Mouse (Mus musculus) midbrain, embryonic 11.5 days (tissue): Measurements from ENCODE around the gene Sec22b. TPM values are rescaled to one million over a fixed set of nuclear protein-coding genes. Genes with fewer than 3 reads are reported as not detected.

ENCODE experiments used
- ATAC-seq: fragments of 200-750 bp; cut with Nextera tagmentation; 2 replicates; pipeline ENCODE4 v1.8.0; 2017; ENCODE audit warnings: moderate TSS enrichment, moderate library complexity; ENCODE audit not compliant: low FRiP score
- DNase-seq: peaks from one replicate; pipeline ENCODE4 v3.0.0; 2015; ENCODE audit warnings: low spot score; ENCODE audit errors: missing footprints
- H3K27ac ChIP-seq: fragments of 300-500 bp; sonication (generic); 2 replicates; pipeline ENCODE4 v1.5.1; 2014; ENCODE audit warnings: low read depth, low read length
- H3K27me3 ChIP-seq: fragments of 300-500 bp; sonication (generic); 2 replicates; pipeline ENCODE4 v1.6.1; 2014; ENCODE audit warnings: mild to moderate bottlenecking, low read length, moderate library complexity, mixed read lengths; ENCODE audit not compliant: control insufficient read depth, insufficient read depth
- H3K36me3 ChIP-seq: fragments of 300-500 bp; sonication (generic); 2 replicates; pipeline ENCODE4 v1.6.1; 2014; ENCODE audit warnings: mild to moderate bottlenecking, low read length, moderate library complexity, mixed read lengths; ENCODE audit not compliant: control insufficient read depth, insufficient read depth
- H3K4me1 ChIP-seq: fragments of 300-500 bp; sonication (generic); 2 replicates; pipeline ENCODE4 v1.6.1; 2014; ENCODE audit warnings: low read length; ENCODE audit not compliant: control insufficient read depth, insufficient read depth
- H3K4me2 ChIP-seq: fragments of 300-500 bp; sonication (generic); 2 replicates; pipeline ENCODE4 v1.6.1; 2014; ENCODE audit warnings: mild to moderate bottlenecking, moderate library complexity
- H3K4me3 ChIP-seq: fragments of 300-500 bp; sonication (generic); 2 replicates; pipeline ENCODE4 v1.5.1; 2014; ENCODE audit warnings: low read depth, low read length
- H3K9ac ChIP-seq: fragments of 300-500 bp; sonication (generic); 2 replicates; pipeline ENCODE4 v1.6.1; 2014; ENCODE audit warnings: low read length
- H3K9me3 ChIP-seq: fragments of 300-500 bp; sonication (generic); 2 replicates; pipeline ENCODE4 v1.6.1; 2016; ENCODE audit warnings: low read length; ENCODE audit not compliant: control insufficient read depth
- WGBS: fragments of 180-500 bp; shearing (Covaris S2); extraction: QIAGEN DNeasy Blood & Tissue Kit; methylation state at CpG from one replicate; pipeline ENCODE4 v1.1.7; 2014; 5-methylcytosine and 5-hydroxymethylcytosine counted together
- polyA plus RNA-seq: library from polyadenylated mRNA; unstranded; fragments of >200 nt; fragmentation: Nextera tagmentation; extraction: Ambion mirVana; gene quantifications from 2 replicates; pipeline ENCODE4 v1.2.1, GENCODE M21; 2014

Sec22b gene
- polyA plus RNA-seq, 1 experiment from 2014 or later: 122 TPM

DNA sequence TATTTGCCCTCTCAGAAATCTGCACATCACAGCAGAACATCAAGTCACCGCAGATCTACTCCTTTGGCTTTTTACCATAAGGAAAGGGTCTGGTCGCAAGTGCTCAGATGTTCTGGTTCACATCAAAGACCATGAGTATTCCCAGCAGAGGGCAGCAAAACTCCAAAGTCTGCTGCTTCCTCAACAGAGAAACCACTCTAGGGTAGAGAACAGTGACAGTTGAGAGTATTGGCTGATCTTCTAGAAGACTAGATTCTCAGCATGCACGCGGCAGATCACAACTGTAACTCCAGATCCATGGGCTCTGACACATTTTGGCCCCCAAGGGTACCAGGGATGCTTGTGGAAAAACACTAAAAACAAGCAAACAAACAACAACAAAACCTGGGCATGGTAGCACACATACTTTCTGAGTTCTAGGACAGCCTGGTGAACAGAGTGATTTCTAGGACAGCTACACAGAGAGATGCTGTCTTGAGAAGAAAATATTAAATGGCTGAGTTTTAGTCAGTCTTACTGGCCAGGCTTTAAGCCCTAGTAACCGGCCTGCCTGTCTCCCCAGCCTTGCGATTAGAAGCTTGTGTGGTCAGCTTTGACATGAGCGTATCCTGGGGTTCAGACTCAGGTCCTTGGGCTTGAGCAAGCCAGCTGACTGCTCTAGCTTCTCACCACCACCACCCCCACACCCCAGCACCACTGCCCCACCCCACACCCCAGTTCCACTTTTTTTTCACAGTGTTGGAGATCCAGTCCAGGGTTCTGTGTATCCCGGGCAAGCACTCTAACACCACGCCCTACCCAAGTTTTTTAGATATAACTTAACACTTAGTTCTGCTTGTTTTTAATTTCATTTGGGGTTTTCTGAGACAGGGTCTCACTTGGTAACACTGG is 28.2 kb downstream of the Sec22b start:
- Histone ChIP-seq H3K4me3 (no peak overlapping the region), H3K9ac (no peak overlapping the region), H3K27ac (no peak overlapping the region), H3K27me3 (peaks cover 6% of the 10 kb centered on the region), H3K4me1 (peaks cover 7% of the 10 kb centered on the region), H3K9me3 (no peaks in the 10 kb centered on the region), H3K36me3 (no peaks in the 10 kb centered on the region), H3K4me2 (no peak overlapping the region)
- WGBS: 64% methylated on average over 9 of the region's 9 CpGs
- DNase-seq: peak; percentile 98
- peak; percentile 70 for ATAC-seq

DNA sequence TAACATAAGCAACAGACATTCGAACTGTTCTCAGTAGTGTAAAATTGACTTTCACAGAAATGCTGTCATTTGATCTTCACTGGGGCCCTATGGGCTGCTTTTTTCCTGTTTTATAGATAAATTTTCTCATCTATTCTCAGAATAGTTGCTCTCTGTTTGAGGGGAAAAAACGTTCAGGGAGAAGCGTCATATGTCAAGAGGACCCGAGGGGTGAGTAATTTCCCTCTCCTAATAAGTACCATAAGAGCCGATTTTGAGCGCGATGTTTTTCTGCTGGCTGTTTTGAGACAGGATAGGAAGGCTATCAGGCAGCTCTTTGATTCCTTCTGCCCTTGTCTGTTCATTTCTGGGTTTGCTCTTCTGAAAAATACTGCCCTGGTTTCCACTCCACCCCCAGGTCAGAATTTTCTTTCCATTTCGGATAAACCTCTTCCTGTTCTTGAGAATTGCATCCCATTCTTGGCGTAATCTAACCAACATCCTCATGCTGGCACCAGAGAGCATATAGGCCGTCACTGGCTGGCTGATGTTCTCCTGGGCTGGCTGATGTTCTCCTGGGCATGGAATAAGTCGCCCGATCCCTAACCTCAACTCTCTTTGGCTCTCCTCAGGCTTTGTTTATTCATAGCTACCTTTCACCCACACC is 29.3 kb downstream of the Sec22b start:
- WGBS: 76% methylated on average over 12 of the region's 12 CpGs

DNA sequence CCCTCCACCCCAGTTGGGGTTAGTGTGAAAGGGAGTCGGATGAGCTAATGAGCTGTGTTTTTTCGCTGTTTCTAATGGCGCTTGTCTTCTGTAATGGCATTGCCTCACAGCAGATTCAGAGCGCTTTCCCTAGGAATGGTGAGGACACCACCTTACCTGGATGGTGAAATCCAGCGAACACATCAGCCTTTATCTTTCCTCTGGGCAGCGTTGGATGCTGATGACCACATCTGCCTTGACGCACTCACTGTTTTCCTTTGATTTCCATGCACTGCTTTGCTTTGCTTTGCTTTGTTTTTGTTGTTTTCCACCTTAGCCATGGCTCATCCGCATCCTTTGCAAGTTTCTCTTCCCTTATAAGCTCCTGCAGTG is 29.8 kb downstream of the Sec22b start:
- Histone ChIP-seq H3K4me2 (no peak overlapping the region), H3K36me3 (no peaks in the 10 kb centered on the region), H3K4me1 (peaks cover 7% of the 10 kb centered on the region), H3K9ac (no peak overlapping the region), H3K4me3 (no peak overlapping the region), H3K27me3 (peaks cover 6% of the 10 kb centered on the region), H3K27ac (no peak overlapping the region), H3K9me3 (no peaks in the 10 kb centered on the region)
- DNase-seq (peak; percentile 86), ATAC-seq (no peak)
- WGBS: 80% methylated on average over 8 of the region's 8 CpGs

More for the DNA sequence above, 29.3 kb downstream of the Sec22b start:
- H3K9me3 ChIP-seq: no peaks in the 10 kb centered on the region
- no peak overlapping the region for H3K4me2 ChIP-seq
- no peaks in the 10 kb centered on the region for H3K36me3 ChIP-seq
- H3K4me1 ChIP-seq: peaks cover 7% of the 10 kb centered on the region
- no peak overlapping the region for H3K9ac ChIP-seq
- no peak overlapping the region for H3K27ac ChIP-seq
- H3K27me3 ChIP-seq: peaks cover 6% of the 10 kb centered on the region
- DNase-seq: peak; percentile 81
- ATAC-seq: no peak
- no peak overlapping the region for H3K4me3 ChIP-seq

DNA sequence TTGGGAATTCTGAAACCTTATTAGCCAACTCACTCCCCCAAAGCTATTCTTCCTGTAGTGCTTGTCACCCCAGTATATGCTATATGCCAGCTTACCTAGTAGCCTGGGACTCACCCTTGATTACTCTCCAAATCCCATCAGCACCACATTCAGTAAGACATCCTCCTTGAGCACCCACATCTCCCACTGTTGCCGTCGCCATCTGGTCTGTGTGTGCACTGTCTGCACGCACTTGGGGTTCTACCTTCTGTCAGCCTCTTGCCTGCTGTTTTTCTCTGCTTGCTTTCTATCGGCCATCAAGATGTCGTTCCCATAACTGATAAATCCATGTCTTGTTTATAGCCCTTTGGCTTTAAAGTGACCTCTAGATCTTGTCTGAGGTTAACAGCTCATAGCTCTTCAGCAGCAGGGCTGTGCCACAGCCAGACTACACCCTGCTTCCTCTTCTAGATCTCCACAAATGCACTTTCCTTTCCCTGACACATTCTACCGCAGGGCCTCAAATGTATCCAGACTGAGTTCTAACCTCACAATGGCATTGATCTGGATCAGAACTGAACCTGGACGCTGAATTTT is 30.4 kb downstream of the Sec22b start:
- 84% methylated on average over 7 of the region's 7 CpGs for WGBS
- no peak overlapping the region for H3K4me2 ChIP-seq
- H3K27ac ChIP-seq: no peak overlapping the region
- H3K27me3 ChIP-seq: peaks cover 6% of the 10 kb centered on the region
- peak; percentile 83 for DNase-seq
- H3K9ac ChIP-seq: no peak overlapping the region
- no peak for ATAC-seq
- no peaks in the 10 kb centered on the region for H3K9me3 ChIP-seq
- peaks cover 7% of the 10 kb centered on the region for H3K4me1 ChIP-seq
- no peak overlapping the region for H3K4me3 ChIP-seq
- H3K36me3 ChIP-seq: no peaks in the 10 kb centered on the region

DNA sequence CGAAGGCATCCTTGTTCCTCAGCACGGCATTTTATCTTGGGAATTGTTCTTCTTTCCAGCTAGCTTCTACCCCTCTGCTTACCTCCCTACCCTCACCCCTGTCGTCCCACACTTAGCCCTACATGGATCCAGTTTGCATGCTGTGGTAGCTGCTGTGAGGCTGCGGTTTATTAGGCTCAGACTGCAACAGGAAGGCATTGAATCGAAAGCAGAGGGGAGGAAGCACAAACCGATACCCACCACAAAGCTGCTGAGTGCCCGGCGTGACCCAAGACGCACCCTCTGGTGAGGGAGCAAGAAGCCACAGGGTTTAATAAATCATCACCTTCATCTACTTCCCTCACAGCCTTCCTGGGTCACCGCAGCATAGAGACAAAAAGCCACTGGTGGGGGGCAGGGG is 31.1 kb downstream of the Sec22b start:
- Histone ChIP-seq H3K4me1 (peaks cover 9% of the 10 kb centered on the region), H3K9ac (no peak overlapping the region), H3K4me2 (no peak overlapping the region), H3K36me3 (no peaks in the 10 kb centered on the region), H3K4me3 (no peak overlapping the region), H3K27ac (no peak overlapping the region), H3K27me3 (peaks cover 6% of the 10 kb centered on the region), H3K9me3 (no peaks in the 10 kb centered on the region)
- ATAC-seq (no peak), DNase-seq (peak; percentile 80)
- WGBS: 26% methylated on average over 10 of the region's 10 CpGs

DNA sequence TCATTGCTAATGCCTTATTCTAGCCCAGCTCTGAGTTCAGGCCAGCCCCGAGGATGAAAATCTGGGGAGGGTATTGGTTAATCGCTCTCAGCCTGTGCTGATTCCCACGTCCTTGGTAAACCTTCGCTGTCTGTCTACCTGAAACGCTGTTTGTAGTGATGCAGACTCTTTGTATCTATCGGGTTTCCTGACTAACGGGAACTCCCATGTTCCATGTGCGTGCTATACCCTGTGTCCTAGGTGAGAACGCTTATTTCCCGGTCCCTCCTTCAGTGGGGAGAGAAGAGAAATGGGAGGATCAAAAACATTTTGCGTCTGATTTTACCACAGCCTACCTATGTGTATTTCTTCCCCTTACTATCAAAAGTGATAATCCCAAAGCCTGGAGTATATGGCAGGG is 31.8 kb downstream of the Sec22b start:
- Histone ChIP-seq H3K4me1 (peaks cover 15% of the 10 kb centered on the region), H3K4me2 (no peak overlapping the region), H3K9me3 (no peaks in the 10 kb centered on the region), H3K27ac (no peak overlapping the region), H3K27me3 (peaks cover 6% of the 10 kb centered on the region), H3K9ac (no peak overlapping the region), H3K4me3 (no peak overlapping the region), H3K36me3 (no peaks in the 10 kb centered on the region)
- WGBS: 46% methylated on average over 11 of the region's 11 CpGs
- ATAC-seq (no peak), DNase-seq (peak; percentile 81)

DNA sequence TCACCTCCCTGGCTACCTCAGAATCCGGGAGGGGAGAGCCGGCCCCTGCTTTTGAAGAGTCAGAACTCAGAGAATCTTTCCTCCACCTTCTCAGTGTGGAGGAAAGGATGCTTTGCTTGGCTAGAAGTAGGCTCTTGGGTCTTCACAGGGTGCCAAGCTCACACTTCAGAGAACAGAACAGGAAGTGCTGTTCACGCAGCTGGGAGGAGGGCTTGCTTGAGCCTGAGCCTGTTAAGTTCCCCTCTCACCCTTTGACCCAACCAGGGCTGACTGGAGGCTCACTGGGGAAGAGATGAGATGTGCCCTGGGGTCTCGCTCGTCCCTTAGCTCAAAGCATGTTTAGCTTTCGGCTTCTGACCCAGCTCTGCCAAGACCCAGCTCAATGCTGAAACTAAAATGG is 32.3 kb downstream of the Sec22b start:
- no peak overlapping the region for H3K27ac ChIP-seq
- DNase-seq: peak; percentile 80
- no peak overlapping the region for H3K4me2 ChIP-seq

DNA sequence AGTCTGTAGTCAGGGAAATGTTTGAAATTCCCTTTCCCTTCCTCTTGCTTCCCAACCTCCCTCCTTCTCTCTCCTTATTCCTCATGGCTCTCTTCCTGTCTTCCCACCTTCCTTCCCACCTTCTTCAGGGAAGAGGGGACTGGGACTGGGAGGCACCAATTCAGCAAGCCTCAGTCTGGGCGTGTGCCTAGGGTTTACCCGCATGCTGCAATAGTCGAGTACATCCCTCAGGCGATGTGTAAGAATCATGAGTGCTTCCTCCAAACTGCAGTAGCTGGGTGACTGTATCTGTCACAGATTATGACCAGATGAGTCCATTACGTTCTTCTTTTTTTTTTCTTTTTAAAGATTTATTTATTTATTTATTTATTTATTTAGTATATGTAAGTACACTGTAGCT is 32.8 kb downstream of the Sec22b start:
- ATAC-seq: no peak
- WGBS: 80% methylated on average over 5 of the region's 5 CpGs
- no peak overlapping the region for H3K9ac ChIP-seq
- H3K27me3 ChIP-seq: peaks cover 6% of the 10 kb centered on the region
- peaks cover 23% of the 10 kb centered on the region for H3K4me1 ChIP-seq
- no peak overlapping the region for H3K4me2 ChIP-seq
- H3K4me3 ChIP-seq: no peak overlapping the region
- peak; percentile 77 for DNase-seq
- no peak overlapping the region for H3K27ac ChIP-seq
- H3K9me3 ChIP-seq: no peaks in the 10 kb centered on the region
- H3K36me3 ChIP-seq: no peaks in the 10 kb centered on the region

More for the DNA sequence above, 32.3 kb downstream of the Sec22b start:
- H3K4me3 ChIP-seq: no peak overlapping the region
- H3K9ac ChIP-seq: no peak overlapping the region
- peaks cover 20% of the 10 kb centered on the region for H3K4me1 ChIP-seq
- WGBS: 24% methylated on average over 6 of the region's 6 CpGs
- H3K36me3 ChIP-seq: no peaks in the 10 kb centered on the region
- no peaks in the 10 kb centered on the region for H3K9me3 ChIP-seq
- H3K27me3 ChIP-seq: peaks cover 6% of the 10 kb centered on the region
- ATAC-seq: no peak
